Mouse (Mus musculus): ENCODE measurements around the gene 4930524B15Rik. TPM values are rescaled to one million over a fixed set of nuclear protein-coding genes. Genes with fewer than 3 reads are reported as not detected.

4930524B15Rik gene
- polyA plus RNA-seq, 1 experiment = not detected

DNA sequence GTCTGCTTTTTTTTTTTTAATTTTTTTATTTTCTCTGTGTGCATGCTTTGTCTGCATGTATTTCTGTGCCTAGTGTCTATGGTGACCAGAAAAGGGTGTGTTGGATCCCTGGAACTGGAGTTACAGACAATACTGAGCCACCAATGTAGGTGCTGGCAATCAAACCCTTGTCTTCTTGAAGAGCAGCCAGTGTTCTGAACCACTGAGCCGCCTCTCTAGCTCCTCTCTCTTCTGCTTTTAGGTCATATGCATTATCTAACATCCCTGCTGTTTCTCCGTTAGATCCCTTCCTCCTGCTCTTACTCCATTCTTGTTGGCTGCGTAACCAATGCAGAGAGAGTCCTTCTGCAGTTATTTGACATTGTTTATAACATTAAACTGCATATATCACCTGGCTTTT, 43.5 kb downstream of the 4930524B15Rik start:
- 89% methylated on average over 3 of the region's 3 CpGs for WGBS
- Histone ChIP-seq H3K4me3 (ENCODE audit: insufficient read depth, low read depth, low read length) (no peak overlapping the region), H3K36me3 (ENCODE audit: control insufficient read depth, insufficient read depth, low read length) (no peaks in the 10 kb centered on the region), H3K27me3 (replicated peaks; ENCODE audit: control insufficient read depth, insufficient read depth, low read length) (no peaks in the 10 kb centered on the region), H3K4me1 (ENCODE audit: control insufficient read depth, insufficient read depth, low read length) (no peaks in the 10 kb centered on the region), H3K27ac (ENCODE audit: insufficient read depth, low read depth, low read length) (no peak overlapping the region)
- no peak for DNase-seq
- TF ChIP-seq POLR2A (IDR thresholded peaks at IDR 0.05; ENCODE audit: low read depth, low read length) = no peak

DNA sequence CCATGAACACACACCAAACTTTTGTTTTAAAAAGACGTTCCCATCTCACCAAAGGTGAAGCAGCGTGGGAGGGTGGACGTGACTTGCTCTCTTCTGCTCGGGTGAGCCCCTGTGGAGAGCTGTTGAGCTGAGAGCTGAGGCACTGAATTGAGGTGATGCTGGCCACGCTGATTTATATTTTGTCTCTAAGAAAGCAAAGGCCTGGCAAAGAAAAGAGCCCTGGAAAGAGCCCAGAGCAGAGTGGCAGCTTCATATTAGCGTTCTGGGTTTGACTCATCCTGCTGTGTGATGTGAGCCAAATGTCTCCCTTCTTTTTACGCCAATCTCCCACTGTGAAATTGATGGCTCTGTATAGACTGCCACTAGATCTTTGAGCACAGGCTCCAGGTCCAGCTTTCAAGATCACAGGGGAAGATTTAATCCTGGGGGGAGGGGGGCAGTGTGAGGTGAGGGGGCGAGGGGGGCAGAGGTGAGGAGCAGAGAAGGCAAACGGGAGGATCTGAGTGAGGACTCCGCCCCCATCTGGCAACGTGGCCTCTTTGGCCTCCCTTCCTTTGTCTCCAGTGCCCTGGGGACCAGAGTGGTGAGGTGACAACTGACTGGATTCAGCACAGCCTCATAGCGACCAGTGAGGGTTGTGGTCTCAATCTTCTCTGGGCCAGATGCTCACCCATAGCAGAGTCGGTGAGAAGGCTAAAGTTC, 44.7 kb downstream of the 4930524B15Rik start:
- no peak for DNase-seq

DNA sequence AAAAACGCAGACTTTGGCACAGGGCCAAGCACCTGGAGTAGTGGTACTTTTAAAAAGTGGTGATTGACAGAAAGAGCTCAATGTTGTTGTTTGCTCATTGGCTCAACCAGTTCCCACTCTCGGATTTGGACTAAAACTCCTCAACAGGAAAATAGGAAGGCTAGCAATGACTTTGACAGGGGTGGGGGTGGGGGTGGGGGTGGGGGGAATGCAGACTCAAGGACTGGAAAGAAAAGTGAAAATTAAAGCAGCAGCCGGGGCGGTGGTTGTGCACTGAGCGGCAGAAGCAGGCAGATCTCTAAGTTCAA, 45.2 kb downstream of the 4930524B15Rik start:
- no peak overlapping the region for H3K4me3 ChIP-seq (ENCODE audit: insufficient read depth, low read depth, low read length)
- H3K4me1 ChIP-seq (ENCODE audit: control insufficient read depth, insufficient read depth, low read length) = no peaks in the 10 kb centered on the region
- DNase-seq = no peak
- no peak overlapping the region for H3K27ac ChIP-seq (ENCODE audit: insufficient read depth, low read depth, low read length)
- WGBS = 65% methylated on average over 5 of the region's 5 CpGs
- TF ChIP-seq POLR2A (IDR thresholded peaks at IDR 0.05; ENCODE audit: low read depth, low read length) (no peak), CTCF (conservative IDR thresholded peaks at IDR 0.05; ENCODE audit: insufficient read depth, insufficient read length, low read depth, low read length) (no peak)
- no peaks in the 10 kb centered on the region for H3K36me3 ChIP-seq (ENCODE audit: control insufficient read depth, insufficient read depth, low read length)
- no peaks in the 10 kb centered on the region for H3K27me3 ChIP-seq (replicated peaks; ENCODE audit: control insufficient read depth, insufficient read depth, low read length)

More for the DNA sequence above, 44.7 kb downstream of the 4930524B15Rik start:
- Histone ChIP-seq H3K4me1 (ENCODE audit: control insufficient read depth, insufficient read depth, low read length) (no peaks in the 10 kb centered on the region), H3K4me3 (ENCODE audit: insufficient read depth, low read depth, low read length) (no peak overlapping the region), H3K27ac (ENCODE audit: insufficient read depth, low read depth, low read length) (no peak overlapping the region), H3K27me3 (replicated peaks; ENCODE audit: control insufficient read depth, insufficient read depth, low read length) (no peaks in the 10 kb centered on the region), H3K36me3 (ENCODE audit: control insufficient read depth, insufficient read depth, low read length) (no peaks in the 10 kb centered on the region)
- WGBS = 49% methylated on average over 13 of the region's 13 CpGs
- TF ChIP-seq POLR2A (IDR thresholded peaks at IDR 0.05; ENCODE audit: low read depth, low read length) = no peak
- TF ChIP-seq CTCF (conservative IDR thresholded peaks at IDR 0.05; ENCODE audit: insufficient read depth, insufficient read length, low read depth, low read length) = no peak

DNA sequence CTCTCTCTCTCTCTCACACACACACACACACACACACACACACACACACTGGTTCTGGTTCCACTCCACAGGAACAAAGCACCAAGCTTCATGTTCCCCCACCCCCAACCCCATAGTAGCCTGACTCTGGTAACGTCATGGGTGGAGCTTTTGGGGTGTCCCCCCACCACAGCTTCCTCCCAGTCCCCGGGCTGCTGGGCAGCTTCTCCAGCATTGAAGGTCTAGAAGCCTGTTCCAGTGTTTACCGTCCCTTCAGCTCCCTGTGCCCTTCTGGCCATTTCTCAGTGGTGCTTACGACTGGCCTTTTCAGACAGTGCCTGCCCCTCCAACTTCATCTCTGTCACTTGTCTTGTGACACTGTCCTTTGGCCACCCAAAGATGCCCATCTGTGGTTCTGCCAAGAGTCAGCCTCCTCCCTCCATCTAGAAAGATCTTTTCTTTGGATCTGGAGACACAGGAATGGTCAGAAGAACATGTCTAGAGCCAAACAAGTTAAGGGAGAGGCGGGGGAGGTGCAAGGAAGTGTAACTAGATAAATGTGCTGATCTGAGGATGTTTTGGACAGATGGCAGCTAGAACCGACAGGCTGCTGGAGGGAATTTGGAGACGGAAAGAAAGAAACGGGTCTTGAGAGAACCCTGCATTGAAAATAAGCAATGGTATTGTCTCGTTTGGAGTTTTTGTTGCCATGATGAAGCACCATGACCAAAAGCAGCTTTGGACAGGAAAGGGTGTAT, 46.6 kb downstream of the 4930524B15Rik start:
- TF ChIP-seq POLR2A (IDR thresholded peaks at IDR 0.05; ENCODE audit: low read depth, low read length) = no peak
- TF ChIP-seq CTCF (conservative IDR thresholded peaks at IDR 0.05; ENCODE audit: insufficient read depth, insufficient read length, low read depth, low read length) = no peak
- Histone ChIP-seq H3K36me3 (ENCODE audit: control insufficient read depth, insufficient read depth, low read length) (no peaks in the 10 kb centered on the region), H3K4me3 (ENCODE audit: insufficient read depth, low read depth, low read length) (no peak overlapping the region), H3K27me3 (replicated peaks; ENCODE audit: control insufficient read depth, insufficient read depth, low read length) (no peaks in the 10 kb centered on the region), H3K4me1 (ENCODE audit: control insufficient read depth, insufficient read depth, low read length) (no peaks in the 10 kb centered on the region), H3K27ac (ENCODE audit: insufficient read depth, low read depth, low read length) (no peak overlapping the region)
- no peak for DNase-seq
- 54% methylated on average over 9 of the region's 9 CpGs for WGBS

DNA sequence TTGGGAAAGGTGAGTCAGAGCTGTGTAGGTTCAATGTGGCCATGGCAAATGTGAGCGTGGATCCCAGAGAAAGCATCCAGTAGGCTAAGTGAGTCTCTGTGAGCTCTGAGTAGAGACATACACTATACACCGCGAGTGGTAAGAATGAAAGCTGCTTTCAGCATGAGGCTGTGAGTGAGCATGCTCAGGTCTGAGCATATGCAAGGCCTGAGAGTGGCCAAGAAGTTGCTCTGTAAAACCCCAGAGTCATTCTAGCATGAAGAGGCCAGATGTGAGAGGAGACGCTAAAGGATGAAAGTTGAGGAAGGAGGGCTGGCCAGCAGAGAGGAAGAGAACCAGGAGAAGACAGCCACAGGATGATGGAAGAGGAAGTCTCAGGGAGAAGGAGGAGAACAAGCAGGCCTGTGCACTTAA, 47.6 kb downstream of the 4930524B15Rik start:
- WGBS = 60% methylated on average over 4 of the region's 4 CpGs
- H3K4me3 ChIP-seq (ENCODE audit: insufficient read depth, low read depth, low read length) = no peak overlapping the region
- no peaks in the 10 kb centered on the region for H3K27me3 ChIP-seq (replicated peaks; ENCODE audit: control insufficient read depth, insufficient read depth, low read length)
- no peaks in the 10 kb centered on the region for H3K4me1 ChIP-seq (ENCODE audit: control insufficient read depth, insufficient read depth, low read length)
- DNase-seq = no peak
- H3K27ac ChIP-seq (ENCODE audit: insufficient read depth, low read depth, low read length) = no peak overlapping the region
- H3K36me3 ChIP-seq (ENCODE audit: control insufficient read depth, insufficient read depth, low read length) = no peaks in the 10 kb centered on the region
- TF ChIP-seq POLR2A (IDR thresholded peaks at IDR 0.05; ENCODE audit: low read depth, low read length) = no peak
- no peak for TF ChIP-seq CTCF (conservative IDR thresholded peaks at IDR 0.05; ENCODE audit: insufficient read depth, insufficient read length, low read depth, low read length)

DNA sequence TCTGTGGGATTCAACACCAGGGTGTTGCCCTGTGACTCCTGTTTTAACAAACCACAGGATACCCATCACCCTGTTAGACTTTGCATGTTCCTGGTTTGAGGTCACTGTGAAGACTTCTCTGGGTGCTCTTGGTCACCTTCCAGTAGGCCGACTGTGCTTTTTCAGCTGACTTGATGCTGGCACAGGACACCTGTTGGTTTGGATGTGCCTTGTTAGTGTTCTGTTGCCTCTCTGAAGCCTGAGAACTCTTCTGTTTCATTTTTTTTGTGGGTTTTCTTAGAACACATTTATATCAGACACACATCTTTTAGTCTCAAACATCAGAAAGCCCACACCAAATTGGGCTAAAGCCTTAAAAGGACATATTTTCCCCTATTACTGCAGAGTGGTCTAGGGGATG, 48.2 kb downstream of the 4930524B15Rik start:
- H3K4me1 ChIP-seq (ENCODE audit: control insufficient read depth, insufficient read depth, low read length) = no peaks in the 10 kb centered on the region
- 74% methylated on average over 1 of the region's 1 CpGs for WGBS

DNA sequence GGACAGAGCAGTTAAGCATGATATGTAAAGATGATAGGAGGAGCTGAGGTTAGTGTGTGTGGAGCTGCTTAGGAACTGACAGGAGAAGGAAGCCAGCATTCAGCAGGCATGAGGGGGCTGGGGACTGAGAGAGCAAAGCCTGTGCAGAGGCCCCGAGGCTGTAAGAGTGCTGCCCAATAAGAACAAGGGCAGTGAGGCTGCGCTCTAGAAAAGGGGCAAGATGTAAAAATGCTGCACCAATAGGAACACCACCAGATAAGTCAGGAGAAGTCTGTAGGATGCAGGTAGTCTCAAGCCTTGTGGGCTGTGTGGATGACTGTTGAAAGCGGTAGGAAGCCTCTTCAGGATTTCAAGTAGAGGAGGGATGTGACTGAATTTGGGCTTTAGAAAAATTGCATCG, 52.8 kb downstream of the 4930524B15Rik start:
- Histone ChIP-seq H3K27me3 (replicated peaks; ENCODE audit: control insufficient read depth, insufficient read depth, low read length) (no peaks in the 10 kb centered on the region), H3K27ac (ENCODE audit: insufficient read depth, low read depth, low read length) (no peak overlapping the region), H3K36me3 (ENCODE audit: control insufficient read depth, insufficient read depth, low read length) (no peaks in the 10 kb centered on the region), H3K4me1 (ENCODE audit: control insufficient read depth, insufficient read depth, low read length) (no peaks in the 10 kb centered on the region), H3K4me3 (ENCODE audit: insufficient read depth, low read depth, low read length) (no peak overlapping the region)
- TF ChIP-seq POLR2A (IDR thresholded peaks at IDR 0.05; ENCODE audit: low read depth, low read length) = no peak
- no peak for TF ChIP-seq CTCF (conservative IDR thresholded peaks at IDR 0.05; ENCODE audit: insufficient read depth, insufficient read length, low read depth, low read length)
- 62% methylated on average over 4 of the region's 4 CpGs for WGBS
- DNase-seq = no peak

More for the DNA sequence above, 48.2 kb downstream of the 4930524B15Rik start:
- H3K27me3 ChIP-seq (replicated peaks; ENCODE audit: control insufficient read depth, insufficient read depth, low read length) = no peaks in the 10 kb centered on the region
- H3K27ac ChIP-seq (ENCODE audit: insufficient read depth, low read depth, low read length) = no peak overlapping the region
- H3K36me3 ChIP-seq (ENCODE audit: control insufficient read depth, insufficient read depth, low read length) = no peaks in the 10 kb centered on the region
- TF ChIP-seq POLR2A (IDR thresholded peaks at IDR 0.05; ENCODE audit: low read depth, low read length) (no peak), CTCF (conservative IDR thresholded peaks at IDR 0.05; ENCODE audit: insufficient read depth, insufficient read length, low read depth, low read length) (no peak)
- no peak overlapping the region for H3K4me3 ChIP-seq (ENCODE audit: insufficient read depth, low read depth, low read length)
- no peak for DNase-seq
